Mouse (Mus musculus) liver, embryonic 11.5 days (tissue): ENCODE measurements around the gene Pde2a. TPM values are rescaled to one million over a fixed set of nuclear protein-coding genes. Genes with fewer than 3 reads are reported as not detected.
A peak's percentile ranks its signal among the peaks of the same experiment; 100 is the strongest.

Experiments used
- ATAC-seq: fragments of 200-750 bp; cut with Nextera tagmentation; replicated peaks from 2 replicates; pipeline ENCODE4 v1.8.0; 2017; ENCODE audit warnings: moderate number of reproducible peaks, mild to moderate bottlenecking, moderate TSS enrichment, moderate library complexity; ENCODE audit not compliant: low FRiP score
- DNase-seq: peaks from one replicate; pipeline ENCODE4 v3.0.0-alpha.2; 2017; ENCODE audit warnings: low spot score
- H3K27ac ChIP-seq: fragments of 300-500 bp; sonication (generic); 2 replicates; pipeline ENCODE4 v1.5.1; 2014; ENCODE audit warnings: mild to moderate bottlenecking, low read depth, low read length, control low read depth
- H3K27me3 ChIP-seq: fragments of 300-500 bp; sonication (generic); replicated peaks from 2 replicates; pipeline ENCODE4 v1.6.1; 2014; ENCODE audit warnings: low read length, mixed read lengths; ENCODE audit not compliant: control insufficient read depth, insufficient read depth
- H3K36me3 ChIP-seq: fragments of 300-500 bp; sonication (generic); 2 replicates; pipeline ENCODE4 v1.6.1; 2014; ENCODE audit warnings: mild to moderate bottlenecking, low read length, moderate library complexity, mixed read lengths; ENCODE audit not compliant: control insufficient read depth, insufficient read depth
- H3K4me1 ChIP-seq: fragments of 300-500 bp; sonication (generic); replicated peaks from 2 replicates; pipeline ENCODE4 v1.6.1; 2014; ENCODE audit warnings: low read length, mixed read lengths; ENCODE audit not compliant: control insufficient read depth, insufficient read depth
- H3K4me2 ChIP-seq: fragments of 300-500 bp; sonication (generic); 2 replicates; pipeline ENCODE4 v1.6.1; 2014; ENCODE audit warnings: mild to moderate bottlenecking, control low read depth, moderate library complexity
- H3K4me3 ChIP-seq: fragments of 300-500 bp; sonication (generic); 2 replicates; pipeline ENCODE4 v1.5.1; 2014; ENCODE audit warnings: low read depth, low read length, control low read depth
- H3K9ac ChIP-seq: fragments of 300-500 bp; sonication (generic); 2 replicates; pipeline ENCODE4 v1.6.1; 2014; ENCODE audit warnings: low read depth, low read length, control low read depth
- H3K9me3 ChIP-seq: fragments of 300-500 bp; sonication (generic); 2 replicates; pipeline ENCODE4 v1.6.1; 2016; ENCODE audit warnings: low read length, inconsistent platforms, mixed read lengths; ENCODE audit not compliant: control insufficient read depth
- WGBS: fragments of 180-500 bp; shearing (Covaris S2); extraction: QIAGEN DNeasy Blood & Tissue Kit; methylation state at CpG from one replicate; pipeline ENCODE4 v1.1.7; 2014; 5-methylcytosine and 5-hydroxymethylcytosine counted together
- polyA plus RNA-seq: library from polyadenylated mRNA; unstranded; fragments of >200 nt; fragmentation: Nextera tagmentation; extraction: Ambion mirVana; gene quantifications from 2 replicates; pipeline ENCODE4 v1.2.1, GENCODE M21; 2014

Pde2a gene
- polyA plus RNA-seq, 1 experiment from 2014 or later: 14.4 TPM

- Histone ChIP-seq H3K9ac (no peak overlapping the region), H3K9me3 (no peaks in the 10 kb centered on the region), H3K4me1 (no peaks in the 10 kb centered on the region), H3K27ac (no peak overlapping the region), H3K4me2 (no peak overlapping the region), H3K36me3 (no peaks in the 10 kb centered on the region), H3K27me3 (no peaks in the 10 kb centered on the region), H3K4me3 (no peak overlapping the region)
- DNase-seq (no peak), ATAC-seq (no peak)
- 40% methylated on average over 4 of the region's 4 CpGs for WGBS
These were observed 69.5 kb downstream of the Pde2a start for GRCm38 (mm10) chr7:101490952-101491351.

GRCm38 (mm10) chr7:101498385-101498784 lies 76.9 kb downstream of the Pde2a start:
- WGBS: 83% methylated on average over 3 of the region's 3 CpGs
- Histone ChIP-seq H3K4me1 (no peaks in the 10 kb centered on the region), H3K27ac (no peak overlapping the region), H3K4me3 (no peak overlapping the region), H3K36me3 (no peaks in the 10 kb centered on the region), H3K9me3 (no peaks in the 10 kb centered on the region), H3K4me2 (no peak overlapping the region), H3K27me3 (peaks cover 5% of the 10 kb centered on the region; the same call in 1 of the 2 replicates), H3K9ac (no peak overlapping the region)
- ATAC-seq (no peak), DNase-seq (no peak)

GRCm38 (mm10) chr7:101499251-101499650 lies 77.8 kb downstream of the Pde2a start:
- H3K27me3 ChIP-seq: peaks cover 9% of the 10 kb centered on the region; the same call in 1 of the 2 replicates
- WGBS: 43% methylated on average over 10 of the region's 10 CpGs
- no peak overlapping the region for H3K4me3 ChIP-seq
- H3K36me3 ChIP-seq: no peaks in the 10 kb centered on the region
- no peak for DNase-seq
- no peak overlapping the region for H3K4me2 ChIP-seq
- no peak overlapping the region for H3K27ac ChIP-seq
- no peaks in the 10 kb centered on the region for H3K9me3 ChIP-seq
- ATAC-seq: no peak
- no peak overlapping the region for H3K9ac ChIP-seq
- H3K4me1 ChIP-seq: peaks cover 5% of the 10 kb centered on the region; the same call in 1 of the 2 replicates

- DNase-seq: no peak
- H3K4me2 ChIP-seq: no peak overlapping the region
- H3K27ac ChIP-seq: no peak overlapping the region
- 59% methylated on average over 9 of the region's 9 CpGs for WGBS
- ATAC-seq: no peak
- no peaks in the 10 kb centered on the region for H3K36me3 ChIP-seq
- peaks cover 6% of the 10 kb centered on the region; the same call in 1 of the 2 replicates for H3K4me1 ChIP-seq
- no peak overlapping the region for H3K9ac ChIP-seq
- H3K27me3 ChIP-seq: peaks cover 9% of the 10 kb centered on the region; the same call in 1 of the 2 replicates
- no peak overlapping the region for H3K4me3 ChIP-seq
- no peaks in the 10 kb centered on the region for H3K9me3 ChIP-seq
These were observed 78.2 kb downstream of the Pde2a start for GRCm38 (mm10) chr7:101499701-101500100.

- no peaks in the 10 kb centered on the region for H3K9me3 ChIP-seq
- H3K4me2 ChIP-seq: no peak overlapping the region
- H3K9ac ChIP-seq: no peak overlapping the region
- H3K36me3 ChIP-seq: no peaks in the 10 kb centered on the region
- DNase-seq: no peak
- peaks cover 15% of the 10 kb centered on the region for H3K27me3 ChIP-seq
- peaks cover 6% of the 10 kb centered on the region; the same call in 1 of the 2 replicates for H3K4me1 ChIP-seq
- 68% methylated on average over 6 of the region's 6 CpGs for WGBS
- no peak for ATAC-seq
- H3K27ac ChIP-seq: no peak overlapping the region
- H3K4me3 ChIP-seq: no peak overlapping the region
These were observed 79.7 kb downstream of the Pde2a start for GRCm38 (mm10) chr7:101501236-101501635.

GRCm38 (mm10) chr7:101501675-101502074 lies 80.2 kb downstream of the Pde2a start:
- Histone ChIP-seq H3K4me2 (no peak overlapping the region), H3K4me3 (no peak overlapping the region), H3K4me1 (peaks cover 6% of the 10 kb centered on the region; the same call in 1 of the 2 replicates), H3K9ac (no peak overlapping the region), H3K27ac (no peak overlapping the region), H3K36me3 (no peaks in the 10 kb centered on the region), H3K27me3 (peaks cover 15% of the 10 kb centered on the region), H3K9me3 (no peaks in the 10 kb centered on the region)
- WGBS: 59% methylated on average over 6 of the region's 6 CpGs
- no peak for ATAC-seq
- DNase-seq: no peak

GRCm38 (mm10) chr7:101503351-101503750 lies 81.9 kb downstream of the Pde2a start:
- Histone ChIP-seq H3K36me3 (no peaks in the 10 kb centered on the region), H3K4me2 (no peak overlapping the region), H3K4me1 (peaks cover 6% of the 10 kb centered on the region; the same call in 1 of the 2 replicates), H3K9me3 (no peaks in the 10 kb centered on the region), H3K27me3 (peaks cover 10% of the 10 kb centered on the region), H3K4me3 (no peak overlapping the region), H3K27ac (no peak overlapping the region), H3K9ac (no peak overlapping the region)
- 19% methylated on average over 8 of the region's 8 CpGs for WGBS
- ATAC-seq (no peak), DNase-seq (no peak)

GRCm38 (mm10) chr7:101503803-101504202 lies 82.3 kb downstream of the Pde2a start:
- H3K36me3 ChIP-seq: no peaks in the 10 kb centered on the region
- DNase-seq (no peak), ATAC-seq (no peak)
- peaks cover 6% of the 10 kb centered on the region; the same call in 1 of the 2 replicates for H3K4me1 ChIP-seq
- no peak overlapping the region for H3K27ac ChIP-seq
- peaks cover 10% of the 10 kb centered on the region for H3K27me3 ChIP-seq
- H3K4me3 ChIP-seq: no peak overlapping the region
- WGBS: 11% methylated on average over 7 of the region's 7 CpGs
- peak overlapping the region; percentile 63 for H3K4me2 ChIP-seq
- no peaks in the 10 kb centered on the region for H3K9me3 ChIP-seq
- no peak overlapping the region for H3K9ac ChIP-seq

- no peak for ATAC-seq
- Histone ChIP-seq H3K27ac (no peak overlapping the region), H3K36me3 (no peaks in the 10 kb centered on the region), H3K4me1 (peaks cover 6% of the 10 kb centered on the region; the same call in 1 of the 2 replicates), H3K9ac (no peak overlapping the region), H3K27me3 (peaks cover 10% of the 10 kb centered on the region), H3K4me2 (peak overlapping the region; percentile 63), H3K4me3 (peak overlapping the region; percentile 5), H3K9me3 (no peaks in the 10 kb centered on the region)
- 6% methylated on average over 24 of the region's 24 CpGs for WGBS
- peak; percentile 67 for DNase-seq
These were observed 83.0 kb downstream of the Pde2a start for GRCm38 (mm10) chr7:101504507-101504906.
